Mouse (Mus musculus) layer of hippocampus, adult 8-10 months (tissue): Measurements from ENCODE around the gene Plxnb2. TPM values are rescaled to one million over a fixed set of nuclear protein-coding genes. Genes with fewer than 3 reads are reported as not detected.

Source experiments
- DNase-seq, 2 experiments: peaks; one replicate each; pipeline ENCODE4 v3.0.0; 2022; ENCODE audit warnings: low spot score in 2 of 2
- total RNA-seq, 4 experiments: library from RNA; stranded (reverse); gene quantifications; 2 replicates each; pipeline ENCODE4 v1.2.4; 2022

Gene Plxnb2
- total RNA-seq: 10 to 100 TPM; 54.0 to 78.5 (median 67.5) TPM

GRCm38 (mm10) chr15:89180571-89181229 is at the start of gene Plxnb2:
Plxnb2 (minus strand) TSS chr15:89180788.
- DNase-seq: peak; percentile 71 to 72

GRCm38 (mm10) chr15:89215611-89216233 is 35.1 kb upstream of the Plxnb2 start:
- no peak for DNase-seq

- DNase-seq: no peak
Observed at GRCm38 (mm10) chr15:89214953-89215352, 34.4 kb upstream of the Plxnb2 start.

GRCm38 (mm10) chr15:89213517-89213916 is 32.9 kb upstream of the Plxnb2 start:
- DNase-seq: no peak

GRCm38 (mm10) chr15:89212495-89212894 is 31.9 kb upstream of the Plxnb2 start:
- no peak for DNase-seq

GRCm38 (mm10) chr15:89211716-89212461 is 31.3 kb upstream of the Plxnb2 start:
- DNase-seq: no peak

- DNase-seq: peak; percentile 57 to 61
Observed at GRCm38 (mm10) chr15:89210915-89211715, 30.5 kb upstream of the Plxnb2 start, which contains the start of gene Ppp6r2. Ppp6r2 (plus strand) TSS chr15:89211553.

GRCm38 (mm10) chr15:89209886-89210761 is 29.5 kb upstream of the Plxnb2 start:
- peak; percentile 67 to 83 for DNase-seq

GRCm38 (mm10) chr15:89207457-89207856 is 26.9 kb upstream of the Plxnb2 start:
- DNase-seq: no peak

- DNase-seq: no peak
Observed at GRCm38 (mm10) chr15:89197056-89197455, 16.5 kb upstream of the Plxnb2 start.

- DNase-seq: peak; percentile 96
Observed at GRCm38 (mm10) chr15:89196313-89196706, 15.7 kb upstream of the Plxnb2 start, which contains the start of gene Dennd6b. Dennd6b (minus strand) TSS chr15:89196496.

GRCm38 (mm10) chr15:89195690-89196312 is 15.2 kb upstream of the Plxnb2 start:
- DNase-seq: peak; percentile 83 to 86

GRCm38 (mm10) chr15:89195261-89195681 is 14.7 kb upstream of the Plxnb2 start:
- no peak for DNase-seq

GRCm38 (mm10) chr15:89184937-89185227 is 4.3 kb upstream of the Plxnb2 start:
- DNase-seq: peak in 1 of 2 experiments; percentile 6

- peak in 1 of 2 experiments; percentile 18 for DNase-seq
Observed at GRCm38 (mm10) chr15:89184141-89184936, 3.8 kb upstream of the Plxnb2 start.

GRCm38 (mm10) chr15:89182842-89183241 is 2.3 kb upstream of the Plxnb2 start:
- DNase-seq: no peak

- DNase-seq: no peak
Observed at GRCm38 (mm10) chr15:89182328-89182741, 1.7 kb upstream of the Plxnb2 start.

GRCm38 (mm10) chr15:89181561-89182270 is 1.1 kb upstream of the Plxnb2 start:
- DNase-seq: no peak
